Mouse (Mus musculus) induced T-regulatory cell, adult 2 months (primary cell): ENCODE measurements around the gene Atp8a2.

ENCODE experiments used
- DNase-seq: peaks from one replicate; pipeline ENCODE4 v3.0.0-alpha.2; 2012; ENCODE audit warnings: low read depth

Atp8a2 gene

DNA sequence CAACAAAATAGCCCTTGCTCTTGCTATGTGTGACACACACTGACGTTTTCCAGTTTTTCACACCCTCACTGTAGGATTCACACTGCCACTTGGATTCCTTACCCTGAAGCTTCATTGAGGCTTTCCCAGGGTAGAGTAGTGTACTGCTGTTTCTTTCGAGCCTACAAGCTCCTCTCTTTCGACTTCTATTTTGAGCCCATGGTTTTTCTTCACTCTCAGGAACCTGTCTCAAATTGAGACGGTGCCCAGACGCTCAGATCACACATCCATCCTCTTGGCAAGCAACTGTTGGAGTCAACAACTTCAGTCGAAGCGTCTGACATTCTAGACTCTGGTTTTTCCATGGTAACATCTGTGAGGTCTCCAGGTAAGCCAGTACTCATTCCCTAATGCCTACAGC is at the start of gene Atp8a2:
Gene Atp8a2, minus strand, starts transcription at position 296 of the 400 bp plus-strand sequence.
- no peak for DNase-seq

DNA sequence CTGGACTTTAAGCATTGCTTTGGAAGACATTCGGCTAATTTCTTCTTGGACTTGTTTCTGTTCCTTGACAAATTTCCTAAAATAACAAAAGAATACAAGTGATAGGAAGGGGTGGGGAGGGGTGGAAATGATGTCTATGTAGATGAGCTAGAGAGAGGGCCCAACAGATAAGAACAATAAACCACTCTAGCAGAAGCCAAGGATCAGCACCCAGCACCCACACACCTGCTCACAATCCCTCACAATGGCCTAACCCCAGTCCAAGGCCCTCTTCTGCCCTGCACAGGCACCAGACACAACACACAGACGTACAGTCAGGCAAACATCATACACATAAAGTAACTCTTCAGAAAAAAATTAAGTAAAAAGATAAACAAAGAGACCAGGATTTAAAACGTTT is 41.6 kb upstream of the Atp8a2 start:
- DNase-seq, result no peak

DNA sequence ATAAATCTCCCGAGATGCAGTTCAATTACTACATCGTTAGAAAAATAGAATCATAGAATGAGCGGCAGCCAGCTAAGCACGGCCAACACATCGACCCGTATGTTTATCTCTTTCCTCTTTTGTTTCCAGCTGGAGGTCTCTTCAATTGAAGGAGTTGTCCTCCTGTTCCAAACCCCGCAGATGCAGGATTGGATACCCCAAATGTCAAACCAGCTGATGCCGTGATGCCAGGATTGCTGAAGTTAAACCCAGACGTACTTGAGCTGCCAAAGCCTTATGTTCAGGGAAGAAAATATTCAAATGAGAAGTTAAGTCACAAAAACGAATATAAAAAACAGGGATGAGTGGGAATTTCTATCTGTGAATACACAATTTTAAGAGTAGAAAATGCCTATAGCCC is 22.9 kb upstream of the Atp8a2 start:
- no peak for DNase-seq

DNA sequence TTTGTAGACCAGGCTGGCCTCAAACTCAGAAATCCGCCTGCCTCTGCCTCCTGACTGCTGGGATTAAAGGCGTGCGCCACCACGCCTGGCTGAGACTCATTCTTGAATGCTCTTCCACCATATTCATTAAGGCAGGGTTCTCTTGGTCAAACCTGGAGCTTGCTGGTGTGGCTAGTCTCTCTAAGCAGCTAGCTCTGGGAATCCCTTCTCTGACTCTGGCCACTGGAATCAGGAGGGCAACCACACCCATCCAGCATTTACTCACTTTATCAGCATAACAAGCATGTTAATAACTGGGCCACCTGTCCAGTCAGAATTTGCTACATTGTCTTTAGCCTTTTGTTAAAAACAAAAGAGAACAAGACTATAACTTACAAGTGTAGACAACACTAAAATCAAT is 20.6 kb upstream of the Atp8a2 start:
- no peak for DNase-seq

DNA sequence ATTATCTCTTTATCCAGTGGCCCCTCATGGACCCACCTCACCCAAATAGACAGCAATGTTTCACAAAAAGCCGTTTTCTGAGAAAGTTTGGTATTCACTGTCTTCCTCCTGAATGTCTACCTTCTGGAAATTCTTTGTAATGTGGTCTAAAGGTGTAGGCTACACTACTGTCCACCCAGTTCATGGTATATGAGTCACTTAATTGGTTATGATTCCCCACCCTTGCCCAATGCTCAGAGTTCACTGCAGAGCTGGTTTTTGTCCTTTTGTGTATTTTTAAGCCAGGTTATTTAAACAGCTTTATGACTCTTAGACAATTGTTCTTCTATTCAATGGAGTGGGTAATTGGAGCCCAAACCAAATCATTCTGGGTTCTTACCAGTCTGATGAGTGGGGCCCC is 19.1 kb upstream of the Atp8a2 start:
- no peak for DNase-seq

DNA sequence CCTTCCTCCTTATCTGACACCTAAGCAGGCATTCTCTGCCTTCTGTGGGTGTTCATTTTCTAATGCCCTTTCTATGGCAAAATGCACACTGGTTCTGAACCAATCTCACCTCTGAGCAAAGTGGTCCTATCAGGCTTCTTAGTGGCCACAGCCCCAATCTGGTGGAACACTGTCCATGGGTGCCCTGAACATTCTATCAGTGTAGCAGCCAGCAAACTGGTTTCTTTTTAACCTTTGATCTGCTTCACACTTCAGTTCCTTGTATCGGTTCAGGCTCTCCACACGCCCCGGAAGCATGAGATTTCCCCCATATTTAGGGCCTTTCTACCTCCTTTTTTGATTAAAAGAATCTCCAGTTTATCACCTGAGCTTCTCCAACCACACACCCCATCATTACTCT is 18.0 kb upstream of the Atp8a2 start:
- no peak for DNase-seq

DNA sequence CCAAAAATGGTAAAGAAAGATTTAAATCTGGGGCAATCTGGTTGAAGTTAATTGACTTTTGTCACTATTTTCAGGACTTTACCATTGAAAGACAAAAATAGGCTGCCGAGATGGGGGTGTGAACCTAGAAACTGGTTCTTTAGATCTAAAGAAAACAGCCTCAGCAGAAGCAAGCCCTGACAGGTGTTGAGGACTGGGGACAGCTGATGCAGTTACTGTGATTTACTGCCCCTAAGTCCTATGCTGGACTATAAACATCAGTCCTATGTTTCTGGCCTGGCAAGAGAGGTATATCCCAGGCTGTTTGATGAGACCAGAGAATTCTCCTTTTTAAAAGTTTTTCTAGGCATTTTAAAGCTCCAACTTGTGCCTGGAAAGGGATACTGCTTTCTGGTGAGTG is 17.1 kb upstream of the Atp8a2 start:
- no peak for DNase-seq

DNA sequence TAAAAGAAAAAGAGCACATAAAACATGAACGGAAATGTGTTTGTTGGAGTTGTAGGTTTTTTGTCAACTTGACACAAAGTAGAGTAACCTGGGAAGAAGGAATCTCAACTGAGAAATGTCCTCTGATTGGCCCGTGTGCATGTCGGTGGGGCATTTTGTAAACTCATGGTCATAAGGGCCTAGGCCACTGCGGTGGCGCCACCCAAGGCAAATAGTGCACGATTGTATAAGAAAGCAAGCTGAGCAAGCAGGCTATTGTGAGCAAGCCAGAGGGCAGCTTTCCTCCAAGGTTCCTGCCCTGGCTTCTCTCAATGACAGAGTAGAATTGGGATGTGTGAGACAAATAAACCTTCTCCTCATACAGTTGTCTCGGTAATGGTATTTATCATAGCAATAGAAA is 12.2 kb upstream of the Atp8a2 start:
- no peak for DNase-seq

DNA sequence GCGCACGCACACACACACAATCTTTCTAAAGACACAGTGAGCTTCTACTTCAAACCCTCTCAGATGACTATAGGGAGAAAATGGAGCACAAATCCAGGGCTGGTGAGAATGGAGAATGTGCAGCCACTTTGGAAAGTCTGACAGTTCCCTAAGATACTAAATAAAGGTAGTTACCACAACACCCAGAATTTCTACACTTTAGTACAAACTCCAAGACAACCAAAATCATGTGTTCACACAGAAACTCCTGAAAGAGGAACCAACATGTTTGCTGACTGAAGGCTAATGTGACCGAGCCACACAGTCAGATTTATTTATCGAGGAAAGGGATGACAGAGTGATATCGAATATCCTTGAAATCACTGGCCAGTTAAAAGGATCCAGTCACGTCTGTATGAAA is 8.0 kb upstream of the Atp8a2 start:
- no peak for DNase-seq

DNA sequence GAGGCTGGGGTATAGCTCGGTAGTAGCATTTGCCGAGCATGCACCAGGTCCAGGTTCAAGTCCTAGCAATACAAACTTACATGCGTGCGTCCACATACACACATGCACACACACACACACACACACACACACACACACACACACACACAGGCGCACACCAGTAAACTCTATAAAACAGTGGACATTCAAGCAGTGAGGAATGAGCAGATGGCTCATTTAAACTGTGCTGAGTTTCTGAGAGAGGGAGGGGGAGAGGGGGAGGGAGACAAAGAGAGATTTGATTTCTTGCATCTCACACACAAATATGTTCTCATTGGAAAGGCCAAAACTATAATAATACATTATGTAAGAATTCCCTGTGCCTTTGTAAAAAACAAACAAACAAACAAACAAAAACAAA is 980 bp downstream of the Atp8a2 start:
- no peak for DNase-seq

DNA sequence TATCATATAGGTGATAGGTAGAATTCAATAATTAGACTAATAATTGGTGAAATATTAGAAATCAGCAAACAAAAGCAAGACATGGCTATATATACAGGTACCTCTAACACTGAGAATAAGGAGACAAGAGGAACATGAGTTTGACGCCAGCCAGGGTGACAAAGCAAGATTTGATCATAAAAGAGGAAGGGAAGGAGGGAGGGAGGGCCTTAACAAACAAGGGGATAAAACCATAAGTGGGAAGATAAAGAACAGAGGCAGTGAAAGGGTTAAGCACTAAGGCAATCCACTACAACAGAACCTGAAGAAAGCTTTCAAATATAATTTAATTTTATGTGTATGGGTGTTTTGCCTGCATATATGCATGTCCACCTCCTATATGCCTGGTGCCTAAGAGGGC is 2.4 kb downstream of the Atp8a2 start:
- no peak for DNase-seq

DNA sequence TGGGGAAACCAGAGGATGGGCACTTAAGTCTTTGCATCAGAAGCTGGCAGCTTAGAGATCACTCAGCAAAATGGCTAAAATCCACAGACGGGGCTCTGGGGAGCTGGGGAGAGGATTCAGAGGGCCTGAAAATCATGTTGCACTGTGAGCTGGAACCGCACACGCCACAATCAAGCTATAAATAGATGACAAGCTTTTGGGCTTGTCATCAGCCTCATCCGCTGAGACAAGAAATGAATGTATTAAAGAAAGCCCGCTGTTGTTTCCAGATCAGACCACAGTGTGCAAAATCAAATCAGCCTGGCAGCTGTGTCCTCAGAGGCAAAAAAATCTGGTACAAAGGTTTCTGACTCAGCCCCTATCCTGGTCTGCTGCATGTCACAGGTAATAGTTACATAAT is 7.2 kb downstream of the Atp8a2 start:
- no peak for DNase-seq

DNA sequence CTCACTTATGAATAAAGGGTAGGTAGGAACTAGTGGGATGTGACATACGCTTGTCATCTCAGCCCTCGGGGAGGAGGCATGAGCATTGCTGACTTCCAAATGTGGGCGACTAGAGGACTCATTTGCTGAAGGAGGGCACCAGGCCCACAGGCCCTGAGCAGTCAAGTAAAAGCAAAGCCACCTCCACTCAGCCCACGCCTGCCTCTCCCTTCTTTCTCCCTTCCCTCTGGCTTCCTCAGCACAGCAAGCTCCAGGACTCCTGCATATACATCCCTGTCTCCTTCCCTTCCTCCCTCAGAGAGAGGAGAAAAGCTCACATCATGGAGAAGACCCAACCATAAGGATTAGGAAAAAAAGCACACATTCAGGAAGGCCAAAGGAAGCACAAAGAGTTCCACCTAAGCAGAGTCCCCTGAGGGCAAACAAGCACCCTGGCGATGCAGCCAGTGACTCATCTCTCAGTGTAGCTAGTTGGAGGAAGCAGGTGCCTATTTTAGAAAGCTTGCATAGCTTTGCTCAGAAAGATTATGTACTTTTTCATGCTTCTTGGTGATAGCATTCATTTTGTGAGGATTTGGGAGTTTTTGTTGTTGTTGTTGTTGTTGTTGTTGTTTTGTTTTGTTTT is 8.7 kb downstream of the Atp8a2 start:
- DNase-seq, result no peak

DNA sequence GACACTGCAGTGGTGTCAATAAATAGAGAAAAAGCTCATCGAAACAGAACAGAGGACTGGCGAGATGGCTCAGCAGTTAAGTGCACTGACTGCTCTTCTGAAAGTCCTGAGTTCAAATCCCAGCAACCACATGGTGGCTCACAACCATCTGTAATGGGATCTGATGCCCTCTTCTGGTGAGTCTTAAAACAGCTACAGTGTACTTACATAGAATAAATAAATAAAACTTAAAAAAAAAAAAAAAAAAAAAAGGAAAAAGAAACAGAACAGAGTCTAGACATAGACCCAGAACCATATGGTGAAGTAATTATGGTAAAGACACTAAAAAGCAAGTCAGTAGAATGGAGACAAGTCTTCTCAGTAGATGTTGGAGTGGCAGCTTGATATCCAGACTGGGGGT is 15.7 kb downstream of the Atp8a2 start:
- DNase-seq, result peak; percentile 8

DNA sequence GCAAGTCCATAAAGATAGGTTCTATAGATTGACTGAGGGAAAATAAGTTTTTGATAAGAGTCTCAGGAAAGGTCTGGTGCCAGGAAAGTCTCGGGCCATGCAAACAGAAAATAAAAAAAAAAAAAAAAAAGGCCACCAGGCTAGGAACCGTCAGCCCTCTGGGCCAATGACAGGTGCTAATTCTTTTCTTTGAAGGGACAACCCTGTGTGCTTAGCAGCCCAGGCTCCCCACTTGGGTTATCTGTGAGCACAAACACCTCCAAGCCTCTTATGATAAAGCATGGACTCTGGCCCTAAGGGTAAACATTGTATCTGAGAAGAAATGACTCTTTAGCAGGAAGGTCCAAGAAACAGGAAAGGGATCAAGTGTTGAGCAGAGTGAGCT is 18.4 kb downstream of the Atp8a2 start:
- DNase-seq, result no peak

DNA sequence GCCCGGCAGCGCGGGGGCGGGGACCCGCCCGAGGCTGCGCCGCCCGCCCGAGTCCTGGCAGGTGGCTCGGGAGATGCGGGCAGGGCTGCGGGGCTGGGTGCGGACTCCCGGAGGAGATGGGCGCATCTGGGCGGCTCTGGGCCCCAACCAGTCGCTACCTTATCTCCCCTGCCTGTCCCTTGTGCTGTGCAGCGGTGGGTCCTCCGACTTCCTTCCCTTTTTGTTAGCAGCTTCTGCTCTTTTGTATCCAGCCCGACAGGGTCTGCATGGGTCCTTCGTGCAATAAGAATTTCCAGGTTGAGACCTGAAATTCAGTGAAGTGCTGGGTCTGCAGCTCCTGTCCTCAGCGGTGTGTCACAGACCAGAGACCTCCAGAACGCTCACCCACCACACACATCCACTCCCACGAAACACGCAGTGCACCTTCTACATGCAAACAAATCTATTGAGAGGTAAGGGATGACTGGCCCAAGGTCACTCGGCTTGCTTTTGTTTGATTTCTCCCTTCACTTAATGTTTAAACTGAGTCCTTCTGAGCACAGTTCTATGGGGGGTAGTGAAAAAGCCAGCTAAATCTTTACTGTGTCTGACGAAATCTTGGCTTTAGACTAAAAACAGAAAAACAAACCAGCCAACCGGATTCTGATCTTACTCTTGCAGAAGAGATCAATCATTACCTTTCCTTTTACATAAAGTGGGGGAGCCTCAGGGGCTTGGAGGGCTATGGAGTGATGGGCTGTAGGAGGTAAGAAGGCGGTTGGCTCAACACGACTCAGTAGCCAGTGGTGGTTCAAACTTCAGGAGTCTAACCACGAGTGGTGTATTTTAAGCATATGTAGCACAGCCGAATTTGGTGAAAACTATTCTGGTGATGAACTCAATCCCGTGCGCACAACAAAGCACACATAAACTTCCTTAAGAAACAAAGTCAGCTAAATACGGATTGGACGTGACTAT is 19.1 kb downstream of the Atp8a2 start:
- DNase-seq, result peak; percentile 14

DNA sequence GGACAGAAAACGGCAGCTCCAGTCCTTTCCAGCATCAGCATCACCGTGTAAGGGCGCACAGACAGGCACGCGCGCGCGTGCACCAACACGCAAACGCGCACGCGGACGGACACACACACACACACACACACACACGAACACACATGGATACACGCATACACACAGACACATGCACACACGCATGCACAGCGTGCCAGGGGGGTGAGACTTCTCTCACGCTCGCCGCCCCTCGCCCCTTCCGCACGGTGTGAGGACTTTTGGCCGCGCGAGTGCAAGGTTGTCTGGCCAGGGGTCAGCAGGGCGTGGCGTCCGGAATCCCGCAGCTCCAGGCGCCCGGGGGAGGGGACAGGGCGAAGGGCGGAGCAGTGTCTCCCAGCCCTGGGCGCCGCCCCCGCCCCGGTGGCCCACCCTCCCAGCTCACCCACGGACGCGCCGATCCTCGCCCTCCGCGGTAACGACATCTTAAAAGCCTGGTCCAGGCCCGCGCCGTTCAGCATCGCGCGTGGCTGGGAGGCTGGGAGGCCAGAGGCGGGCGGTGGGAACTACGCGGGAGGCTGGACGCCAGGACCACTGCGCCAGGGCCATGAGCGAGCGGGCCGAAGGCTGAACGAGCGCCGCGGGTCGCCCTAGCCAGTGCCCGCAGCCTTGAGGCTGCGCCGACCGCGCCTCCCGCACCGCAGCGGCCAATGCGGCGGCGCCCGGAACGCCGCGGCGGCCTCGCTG is 19.9 kb downstream of the Atp8a2 start:
- no peak for DNase-seq

DNA sequence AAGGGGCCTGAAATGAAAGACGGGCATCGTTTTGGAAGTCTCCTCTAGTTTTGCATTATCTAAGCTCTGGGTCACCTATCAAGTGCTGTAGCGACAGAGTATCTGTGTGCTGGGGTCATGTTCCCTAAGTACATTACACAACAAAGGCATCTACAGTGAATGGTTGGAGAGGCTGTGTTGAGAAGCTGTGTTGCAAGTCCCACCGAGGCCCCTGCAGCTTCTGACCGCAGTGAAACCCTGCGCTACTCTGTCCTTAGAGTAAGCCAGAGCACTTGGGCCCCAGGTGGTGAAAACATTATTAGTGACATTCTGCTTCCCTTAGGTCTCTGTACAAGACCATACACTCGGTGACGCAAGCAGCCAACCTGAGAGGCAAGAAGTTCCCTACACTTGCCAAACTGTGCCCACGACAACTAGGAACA is 20.5 kb downstream of the Atp8a2 start:
- no peak for DNase-seq

DNA sequence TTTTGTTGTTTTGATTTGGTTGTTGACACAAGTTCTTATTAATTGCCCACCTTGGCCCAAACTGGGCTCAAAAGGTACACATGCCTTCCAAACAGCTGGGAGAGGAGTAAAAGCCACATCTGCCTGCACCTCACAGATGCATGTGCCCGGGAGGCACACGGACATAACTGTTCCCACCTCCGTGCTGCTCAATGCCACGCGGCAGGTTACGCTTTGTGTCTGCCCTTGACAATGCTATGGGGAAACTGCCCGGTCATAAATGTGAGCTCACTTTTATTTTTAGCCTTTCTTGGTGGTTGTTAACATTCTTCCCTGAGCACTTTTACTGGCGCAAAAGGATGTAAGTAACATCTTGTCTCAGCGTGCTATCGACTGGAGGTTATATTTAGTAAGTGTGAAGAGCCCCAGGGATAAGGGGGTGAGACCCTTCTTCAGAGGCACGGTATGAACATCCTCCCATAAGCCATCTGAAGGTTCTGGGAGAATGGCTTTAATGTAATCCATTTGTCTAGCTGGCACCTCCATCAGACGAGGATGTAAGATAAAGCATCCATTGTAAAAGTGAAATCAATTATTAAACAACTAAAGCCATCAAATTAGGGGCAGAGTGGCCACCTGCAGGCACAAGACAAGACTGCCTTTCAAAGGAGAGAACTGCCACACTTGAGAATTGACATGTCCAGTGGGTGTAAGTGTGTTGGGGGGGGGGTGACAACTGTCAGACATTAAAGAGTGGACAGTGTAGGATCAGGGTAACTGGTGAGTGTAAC is 24.5 kb downstream of the Atp8a2 start:
- DNase-seq, result no peak

DNA sequence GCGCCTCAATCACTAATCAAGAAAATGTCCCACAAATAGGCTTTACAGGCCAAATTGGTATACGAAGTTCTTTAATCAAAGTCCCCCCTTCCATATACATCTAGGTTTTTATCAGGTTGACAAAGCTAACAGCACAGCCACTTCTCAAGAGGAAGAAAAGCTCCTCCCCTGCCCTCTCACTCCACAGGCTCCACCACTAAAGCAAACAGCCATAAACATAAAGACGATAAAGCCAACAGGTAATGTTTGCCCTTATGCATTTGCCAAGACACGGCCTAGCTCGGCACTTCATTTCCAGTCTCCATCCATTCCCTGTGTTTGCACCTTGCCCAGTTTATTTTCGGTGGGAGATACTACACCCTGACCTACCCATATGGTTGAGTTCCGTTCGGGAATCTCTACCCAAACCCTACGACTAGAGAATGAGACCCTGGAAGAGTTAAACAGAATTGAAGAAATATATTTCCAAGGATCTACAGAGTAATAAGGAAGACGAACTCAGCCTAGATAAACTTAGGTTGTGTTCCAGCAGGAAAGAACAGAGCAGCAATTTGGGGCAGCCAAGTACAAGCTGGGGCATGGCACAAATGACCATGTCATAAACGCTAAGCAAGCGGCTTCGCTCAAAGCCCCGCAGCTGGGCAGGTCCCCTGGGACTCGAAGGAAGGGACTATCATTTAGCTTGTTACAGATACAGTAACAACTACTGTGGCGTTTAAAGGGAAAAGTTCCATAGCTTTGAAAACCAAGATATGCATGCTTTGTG is 26.0 kb downstream of the Atp8a2 start:
- no peak for DNase-seq

DNA sequence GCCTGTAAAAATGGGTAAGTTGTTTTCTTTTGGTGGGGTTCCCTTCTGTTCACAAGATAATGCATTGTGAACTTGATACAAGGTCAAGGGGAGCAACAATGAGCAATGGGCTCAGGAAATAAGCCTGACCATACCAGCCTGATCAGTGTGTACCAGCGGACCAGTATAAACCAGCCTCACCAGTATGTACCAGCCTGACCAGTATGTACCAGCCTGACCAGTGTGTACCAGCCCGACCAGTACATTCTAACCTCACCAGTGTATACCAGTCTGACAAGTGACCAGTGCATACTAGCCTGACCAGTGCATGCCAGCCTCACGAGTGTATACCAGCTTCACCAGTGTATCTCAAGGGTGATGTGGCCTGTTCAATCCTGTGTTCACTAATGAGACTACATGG is 33.6 kb downstream of the Atp8a2 start:
- no peak for DNase-seq
